Mouse (Mus musculus): ENCODE measurements around the gene Sncg.

The Sncg gene

DNA sequence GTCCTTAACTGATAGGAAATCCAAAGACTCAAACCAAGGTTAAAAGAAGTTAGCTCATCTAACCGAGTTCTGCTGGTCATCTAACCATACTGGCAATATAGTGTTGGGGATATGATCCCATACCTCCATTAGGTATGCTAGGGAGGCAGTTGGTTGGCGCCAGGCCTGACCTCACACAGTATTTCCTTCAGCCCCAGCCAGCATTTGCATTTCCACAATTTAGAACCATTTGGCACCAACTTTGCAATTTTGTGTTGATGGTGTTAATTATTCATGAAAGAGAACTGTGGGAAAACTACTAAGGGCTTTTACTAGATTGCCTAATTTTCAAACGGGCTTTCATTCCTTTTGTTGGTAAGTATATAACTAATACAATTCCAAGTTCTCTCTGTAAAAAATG is 42.7 kb downstream of the Sncg start:
- no peak for DNase-seq

DNA sequence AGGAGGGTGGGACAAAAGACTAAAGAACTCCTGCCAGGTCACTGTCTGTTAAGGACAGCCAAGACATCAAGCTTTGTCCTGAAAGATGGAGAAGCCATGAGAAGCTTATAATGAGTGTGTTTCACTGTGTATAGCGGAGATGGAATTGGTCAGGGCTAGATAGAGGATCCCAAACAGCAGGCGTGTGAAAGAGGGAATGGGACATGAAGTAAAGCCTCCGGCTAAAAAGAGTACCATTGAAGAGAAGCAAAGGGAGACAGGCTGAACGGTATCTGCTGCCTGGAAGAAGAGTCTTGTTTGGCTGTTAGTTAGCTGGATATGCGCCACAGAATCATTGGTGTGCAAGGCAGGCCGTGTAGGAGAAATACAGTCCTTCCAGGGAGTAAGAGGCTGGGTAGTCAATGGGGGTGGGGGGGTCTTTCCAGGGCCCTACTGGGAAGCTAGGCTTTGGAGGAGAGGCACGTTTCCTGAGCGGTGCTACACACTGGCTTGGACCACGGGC is 43.9 kb downstream of the Sncg start:
- DNase-seq = no peak

DNA sequence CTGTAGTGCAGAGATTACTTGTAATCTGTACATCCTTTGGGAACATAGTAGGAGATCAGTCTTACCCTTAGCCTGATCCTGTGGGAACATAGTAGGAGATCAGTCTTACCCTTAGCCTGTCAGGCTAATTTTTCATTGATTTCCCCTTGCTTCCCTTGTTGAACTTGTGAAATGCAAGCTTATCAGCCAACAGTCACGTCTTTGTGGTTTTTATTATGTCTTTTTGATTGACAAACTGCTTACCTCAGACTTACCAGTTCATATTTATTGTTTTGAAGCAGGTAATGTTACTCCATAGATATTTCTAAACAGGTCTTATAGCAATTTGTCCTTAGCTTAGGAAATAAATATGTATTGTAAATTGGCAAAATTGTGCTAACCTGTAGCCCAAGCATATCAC is 47.0 kb downstream of the Sncg start:
- no peak for DNase-seq

DNA sequence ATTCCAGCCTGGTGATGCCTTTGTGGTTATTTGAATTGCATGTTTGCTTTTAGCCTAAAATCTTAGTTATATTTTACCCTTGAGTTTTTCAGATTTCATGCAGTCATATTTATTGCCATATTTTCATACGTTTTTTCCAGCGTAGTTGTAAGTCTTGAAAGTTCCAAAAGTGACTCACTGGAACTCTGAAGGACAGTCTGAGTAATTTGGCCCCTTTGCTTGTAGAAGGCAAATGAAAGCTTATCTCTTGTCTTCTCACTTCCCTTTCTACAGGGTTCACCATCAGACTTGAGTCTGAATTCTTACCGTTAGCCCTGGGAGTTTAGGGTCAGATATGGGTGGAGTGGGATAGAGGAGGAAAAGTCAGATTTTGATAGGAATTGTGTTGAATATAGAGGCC is 48.0 kb downstream of the Sncg start:
- DNase-seq = no peak

DNA sequence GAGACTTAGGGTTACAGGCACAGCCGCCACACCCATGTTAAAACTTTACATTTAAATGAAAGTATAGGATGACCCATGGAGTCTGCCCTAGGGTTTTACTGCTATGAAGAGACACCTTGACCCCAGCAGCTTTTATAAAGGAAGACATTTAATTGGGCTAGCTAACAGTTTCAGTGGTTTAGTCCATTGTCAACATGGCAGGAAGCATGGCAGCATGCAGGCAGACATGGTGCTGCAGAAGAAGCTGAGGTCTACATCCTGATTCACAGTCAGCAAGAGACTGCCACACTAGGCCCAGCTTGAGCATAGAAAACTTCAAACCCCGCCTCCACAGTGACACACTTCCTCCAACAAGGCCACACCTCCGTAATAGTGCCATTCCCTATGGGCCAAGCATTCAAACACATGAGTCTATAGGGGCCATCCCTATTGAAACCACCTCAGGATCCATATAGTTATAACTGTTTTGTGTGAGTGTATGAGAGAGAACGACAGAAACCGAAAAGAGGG is 51.0 kb downstream of the Sncg start:
- no peak for DNase-seq
